Mouse (Mus musculus): ENCODE results near the gene Herpud1. TPM values are rescaled to one million over a fixed set of nuclear protein-coding genes. Genes with fewer than 3 reads are reported as not detected.

Herpud1 gene
- polyA plus RNA-seq, 1 experiment = 97.8 TPM

- no peak for TF ChIP-seq CTCF (IDR thresholded peaks at IDR 0.05; ENCODE audit: extremely low read depth, insufficient read depth, low read length)
- no peak for TF ChIP-seq POLR2A (IDR thresholded peaks at IDR 0.05; ENCODE audit: extremely low read depth, insufficient read depth, low read length)
- Histone ChIP-seq H3K4me1 (ENCODE audit: control insufficient read depth, insufficient read depth, low read length) (no peaks in the 10 kb centered on the region; the same call in 1 of the 2 replicates), H3K27ac (ENCODE audit: insufficient read depth, low read length) (no peak overlapping the region; the same call in 1 of the 2 replicates), H3K4me3 (ENCODE audit: insufficient read depth, low read length) (no peak overlapping the region)
These were observed 20.7 kb upstream of the Herpud1 start for GRCm38 (mm10) chr8:94365410-94365981.

- TF ChIP-seq POLR2A (IDR thresholded peaks at IDR 0.05; ENCODE audit: extremely low read depth, insufficient read depth, low read length) = no peak
- TF ChIP-seq CTCF (IDR thresholded peaks at IDR 0.05; ENCODE audit: extremely low read depth, insufficient read depth, low read length) = no peak
- Histone ChIP-seq H3K27ac (ENCODE audit: insufficient read depth, low read length) (no peak overlapping the region), H3K4me1 (ENCODE audit: control insufficient read depth, insufficient read depth, low read length) (no peaks in the 10 kb centered on the region), H3K4me3 (ENCODE audit: insufficient read depth, low read length) (no peak overlapping the region)
These were observed 15.4 kb upstream of the Herpud1 start for GRCm38 (mm10) chr8:94370839-94371238.

GRCm38 (mm10) chr8:94372955-94373599 is 13.2 kb upstream of the Herpud1 start:
- TF ChIP-seq CTCF (IDR thresholded peaks at IDR 0.05; ENCODE audit: extremely low read depth, insufficient read depth, low read length) (no peak), POLR2A (IDR thresholded peaks at IDR 0.05; ENCODE audit: extremely low read depth, insufficient read depth, low read length) (no peak)
- no peak overlapping the region for H3K4me3 ChIP-seq (ENCODE audit: insufficient read depth, low read length)
- no peak overlapping the region for H3K27ac ChIP-seq (ENCODE audit: insufficient read depth, low read length)
- no peaks in the 10 kb centered on the region for H3K4me1 ChIP-seq (ENCODE audit: control insufficient read depth, insufficient read depth, low read length)

GRCm38 (mm10) chr8:94375551-94375991 is 10.7 kb upstream of the Herpud1 start:
- no peak overlapping the region for H3K27ac ChIP-seq (ENCODE audit: insufficient read depth, low read length)
- H3K4me3 ChIP-seq (ENCODE audit: insufficient read depth, low read length) = no peak overlapping the region
- H3K4me1 ChIP-seq (ENCODE audit: control insufficient read depth, insufficient read depth, low read length) = no peaks in the 10 kb centered on the region
- TF ChIP-seq CTCF (IDR thresholded peaks at IDR 0.05; ENCODE audit: extremely low read depth, insufficient read depth, low read length) = no peak
- TF ChIP-seq POLR2A (IDR thresholded peaks at IDR 0.05; ENCODE audit: extremely low read depth, insufficient read depth, low read length) = no peak

- Histone ChIP-seq H3K4me3 (ENCODE audit: insufficient read depth, low read length) (no peak overlapping the region), H3K27ac (ENCODE audit: insufficient read depth, low read length) (no peak overlapping the region), H3K4me1 (ENCODE audit: control insufficient read depth, insufficient read depth, low read length) (no peaks in the 10 kb centered on the region)
- TF ChIP-seq CTCF (IDR thresholded peaks at IDR 0.05; ENCODE audit: extremely low read depth, insufficient read depth, low read length) (no peak), POLR2A (IDR thresholded peaks at IDR 0.05; ENCODE audit: extremely low read depth, insufficient read depth, low read length) (no peak)
These were observed 10.1 kb upstream of the Herpud1 start for GRCm38 (mm10) chr8:94376176-94376575.

GRCm38 (mm10) chr8:94376580-94376979 is 9.7 kb upstream of the Herpud1 start:
- TF ChIP-seq POLR2A (IDR thresholded peaks at IDR 0.05; ENCODE audit: extremely low read depth, insufficient read depth, low read length) = no peak
- TF ChIP-seq CTCF (IDR thresholded peaks at IDR 0.05; ENCODE audit: extremely low read depth, insufficient read depth, low read length) = no peak
- no peak overlapping the region for H3K4me3 ChIP-seq (ENCODE audit: insufficient read depth, low read length)
- H3K27ac ChIP-seq (ENCODE audit: insufficient read depth, low read length) = no peak overlapping the region
- H3K4me1 ChIP-seq (ENCODE audit: control insufficient read depth, insufficient read depth, low read length) = no peaks in the 10 kb centered on the region

GRCm38 (mm10) chr8:94377031-94377430 is 9.2 kb upstream of the Herpud1 start:
- Histone ChIP-seq H3K27ac (ENCODE audit: insufficient read depth, low read length) (no peak overlapping the region), H3K4me3 (ENCODE audit: insufficient read depth, low read length) (no peak overlapping the region)

GRCm38 (mm10) chr8:94377714-94378205 is 8.5 kb upstream of the Herpud1 start:
- TF ChIP-seq CTCF (IDR thresholded peaks at IDR 0.05; ENCODE audit: extremely low read depth, insufficient read depth, low read length) (no peak), POLR2A (IDR thresholded peaks at IDR 0.05; ENCODE audit: extremely low read depth, insufficient read depth, low read length) (no peak)
- no peaks in the 10 kb centered on the region for H3K4me1 ChIP-seq (ENCODE audit: control insufficient read depth, insufficient read depth, low read length)
- H3K4me3 ChIP-seq (ENCODE audit: insufficient read depth, low read length) = no peak overlapping the region
- no peak overlapping the region for H3K27ac ChIP-seq (ENCODE audit: insufficient read depth, low read length)

More at GRCm38 (mm10) chr8:94377031-94377430, 9.2 kb upstream of the Herpud1 start:
- no peaks in the 10 kb centered on the region for H3K4me1 ChIP-seq (ENCODE audit: control insufficient read depth, insufficient read depth, low read length)
- TF ChIP-seq POLR2A (IDR thresholded peaks at IDR 0.05; ENCODE audit: extremely low read depth, insufficient read depth, low read length) (no peak), CTCF (IDR thresholded peaks at IDR 0.05; ENCODE audit: extremely low read depth, insufficient read depth, low read length) (no peak)

- Histone ChIP-seq H3K4me3 (ENCODE audit: insufficient read depth, low read length) (no peak overlapping the region), H3K27ac (ENCODE audit: insufficient read depth, low read length) (no peak overlapping the region)
- no peak for TF ChIP-seq POLR2A (IDR thresholded peaks at IDR 0.05; ENCODE audit: extremely low read depth, insufficient read depth, low read length)
- no peak for TF ChIP-seq CTCF (IDR thresholded peaks at IDR 0.05; ENCODE audit: extremely low read depth, insufficient read depth, low read length)
These were observed 7.3 kb upstream of the Herpud1 start for GRCm38 (mm10) chr8:94378763-94379415.

More at GRCm38 (mm10) chr8:94378763-94379415, 7.3 kb upstream of the Herpud1 start:
- no peaks in the 10 kb centered on the region for H3K4me1 ChIP-seq (ENCODE audit: control insufficient read depth, insufficient read depth, low read length)
